Mouse (Mus musculus): ENCODE measurements around the gene Bcl2l14. TPM values are rescaled to one million over a fixed set of nuclear protein-coding genes. Genes with fewer than 3 reads are reported as not detected.

Gene Bcl2l14
- polyA plus RNA-seq, 1 experiment from 2014 or later = 2.7 TPM

DNA sequence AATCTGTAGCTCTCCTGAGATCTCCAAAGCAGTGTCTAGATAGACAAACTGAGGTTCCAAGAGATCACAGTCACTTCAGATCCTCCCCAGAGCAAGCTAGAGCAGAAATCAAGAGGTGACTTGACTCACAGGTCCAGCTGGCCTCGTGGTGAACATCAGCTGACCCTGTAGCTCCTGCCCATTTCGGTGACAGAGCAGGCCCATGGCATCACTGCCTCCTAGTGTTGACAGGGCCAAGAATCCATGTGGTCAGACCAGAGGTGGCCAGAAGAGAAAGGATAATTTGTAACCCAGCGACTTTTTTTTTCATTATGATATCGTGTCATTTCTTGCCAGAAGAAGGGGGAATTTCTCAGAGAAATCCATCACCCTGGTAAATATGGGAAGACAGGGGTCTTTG lies 30.2 kb upstream of the Bcl2l14 start:
- ATAC-seq = no peak
- Histone ChIP-seq H3K27ac (ENCODE audit: low read depth, low read length) (no peak overlapping the region), H3K4me3 (ENCODE audit: low read depth, low read length) (no peak overlapping the region), H3K9me3 (ENCODE audit: control insufficient read depth) (no peaks in the 10 kb centered on the region), H3K36me3 (ENCODE audit: control insufficient read depth, insufficient read depth) (no peaks in the 10 kb centered on the region), H3K9ac (ENCODE audit: low read depth, low read length) (no peak overlapping the region), H3K27me3 (replicated peaks; ENCODE audit: control insufficient read depth, insufficient read depth, low read length) (no peaks in the 10 kb centered on the region), H3K4me2 (replicated peaks; ENCODE audit: low read depth) (no peak overlapping the region), H3K4me1 (replicated peaks; ENCODE audit: control insufficient read depth, insufficient read depth, low read length) (no peaks in the 10 kb centered on the region)
- WGBS = 58% methylated on average over 4 of the region's 4 CpGs
- TF ChIP-seq CTCF (IDR thresholded peaks at IDR 0.05; ENCODE audit: low read depth) = peak; percentile 62

DNA sequence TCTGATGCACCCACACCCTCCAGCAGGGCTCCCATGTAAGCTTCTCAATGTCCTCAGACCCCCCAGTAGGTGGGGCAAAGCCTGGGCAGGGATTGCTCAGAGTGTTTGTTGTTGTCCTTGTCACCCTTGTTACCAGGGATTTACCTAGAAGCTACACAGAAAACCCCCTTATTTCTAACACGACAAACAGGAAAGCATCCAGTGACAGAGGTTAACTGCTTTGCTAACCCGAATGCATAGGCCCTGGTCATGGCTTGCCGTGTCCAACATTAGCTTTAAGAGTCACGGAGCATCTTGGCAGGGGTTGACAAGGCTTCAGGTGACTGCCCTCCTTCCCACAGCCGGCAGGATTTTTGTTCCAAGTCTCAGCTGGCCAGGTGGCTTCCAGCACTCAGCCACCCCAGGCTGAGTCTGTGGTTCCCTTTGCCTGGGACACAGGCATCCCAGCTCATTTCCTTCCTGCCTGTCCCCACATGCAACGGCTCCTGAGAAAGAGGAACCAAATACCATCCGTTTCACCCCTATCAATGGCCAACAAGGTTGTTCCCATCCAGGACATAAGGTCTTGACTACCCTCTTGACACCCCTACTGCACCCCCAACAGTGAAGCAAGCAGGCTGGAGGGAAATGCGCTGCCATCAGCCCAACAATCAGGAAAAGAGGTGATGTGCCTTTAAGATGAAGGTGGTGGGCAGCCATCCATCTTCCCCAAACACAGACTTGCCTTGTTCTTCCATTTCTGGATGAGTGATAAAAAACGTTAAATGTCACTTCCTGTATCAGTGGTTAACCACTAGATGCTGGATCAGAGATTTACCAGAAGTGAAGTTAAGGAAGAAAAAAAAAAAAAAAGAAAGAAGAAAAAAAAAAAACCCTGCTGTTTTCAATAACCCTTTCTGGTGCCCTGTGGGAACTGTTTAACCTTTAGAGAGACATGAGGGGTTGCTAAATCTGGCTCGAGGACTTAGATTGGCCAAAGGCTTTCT lies 29.5 kb upstream of the Bcl2l14 start:
- H3K4me3 ChIP-seq (ENCODE audit: low read depth, low read length) = no peak overlapping the region
- no peaks in the 10 kb centered on the region for H3K4me1 ChIP-seq (replicated peaks; ENCODE audit: control insufficient read depth, insufficient read depth, low read length)
- ATAC-seq = no peak
- H3K36me3 ChIP-seq (ENCODE audit: control insufficient read depth, insufficient read depth) = no peaks in the 10 kb centered on the region
- no peak overlapping the region for H3K9ac ChIP-seq (ENCODE audit: low read depth, low read length)
- 60% methylated on average over 10 of the region's 10 CpGs for WGBS
- no peak overlapping the region for H3K4me2 ChIP-seq (replicated peaks; ENCODE audit: low read depth)
- no peak overlapping the region; the same call in 1 of the 2 replicates for H3K27ac ChIP-seq (ENCODE audit: low read depth, low read length)
- no peaks in the 10 kb centered on the region for H3K9me3 ChIP-seq (ENCODE audit: control insufficient read depth)
- H3K27me3 ChIP-seq (replicated peaks; ENCODE audit: control insufficient read depth, insufficient read depth, low read length) = no peaks in the 10 kb centered on the region
- TF ChIP-seq CTCF (IDR thresholded peaks at IDR 0.05; ENCODE audit: low read depth) = no peak

DNA sequence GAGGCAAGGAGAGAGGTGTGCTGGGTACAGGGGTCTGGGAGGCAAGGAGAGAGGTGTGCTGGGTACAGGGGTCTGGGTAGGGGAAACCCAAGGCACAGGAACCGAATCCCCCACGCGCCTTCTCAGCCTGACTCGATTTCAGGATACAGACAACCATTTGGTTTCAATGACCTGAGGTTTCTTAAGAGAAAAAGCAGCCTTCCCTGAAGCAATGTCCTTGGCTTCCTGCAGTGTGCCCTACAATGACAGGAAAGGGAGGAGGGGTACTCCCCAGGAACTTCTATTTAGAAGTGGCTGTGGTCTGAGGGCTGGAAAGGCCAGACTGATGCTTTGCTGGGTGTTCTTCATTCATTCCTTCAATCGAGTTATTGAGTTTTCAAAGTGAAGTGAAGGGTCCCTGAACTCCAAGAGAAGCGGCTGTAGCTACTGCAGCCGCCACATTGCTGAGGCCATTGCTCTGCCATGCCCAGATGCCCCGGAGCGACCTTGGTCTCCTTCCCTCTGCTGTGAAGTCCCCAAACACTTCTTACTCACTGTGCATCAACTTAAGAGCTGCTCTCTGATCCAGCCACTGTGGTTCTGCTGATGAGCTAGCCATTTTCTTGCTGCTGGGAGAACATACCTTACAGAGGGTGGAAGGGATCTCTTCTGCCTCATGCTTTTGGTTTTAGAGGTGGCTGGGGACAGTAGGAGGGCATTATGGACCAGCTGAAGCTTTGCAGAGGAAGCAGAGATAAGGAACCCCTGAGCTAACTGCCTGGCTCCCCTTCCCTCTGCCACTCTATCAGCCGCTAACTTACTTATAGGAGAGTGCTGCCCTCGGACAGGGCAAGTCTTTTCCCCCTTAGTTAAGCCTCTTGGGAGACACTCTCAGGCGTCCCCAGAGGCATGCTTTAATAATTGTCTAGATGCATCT lies 28.5 kb upstream of the Bcl2l14 start:
- H3K4me1 ChIP-seq (replicated peaks; ENCODE audit: control insufficient read depth, insufficient read depth, low read length) = no peaks in the 10 kb centered on the region
- H3K4me3 ChIP-seq (ENCODE audit: low read depth, low read length) = no peak overlapping the region
- no peaks in the 10 kb centered on the region for H3K36me3 ChIP-seq (ENCODE audit: control insufficient read depth, insufficient read depth)
- no peak overlapping the region for H3K27ac ChIP-seq (ENCODE audit: low read depth, low read length)
- 76% methylated on average over 12 of the region's 12 CpGs for WGBS
- H3K27me3 ChIP-seq (replicated peaks; ENCODE audit: control insufficient read depth, insufficient read depth, low read length) = no peaks in the 10 kb centered on the region
- H3K9me3 ChIP-seq (ENCODE audit: control insufficient read depth) = no peaks in the 10 kb centered on the region
- no peak overlapping the region for H3K9ac ChIP-seq (ENCODE audit: low read depth, low read length)
- H3K4me2 ChIP-seq (replicated peaks; ENCODE audit: low read depth) = no peak overlapping the region
- no peak for ATAC-seq
- TF ChIP-seq CTCF (IDR thresholded peaks at IDR 0.05; ENCODE audit: low read depth) = no peak

DNA sequence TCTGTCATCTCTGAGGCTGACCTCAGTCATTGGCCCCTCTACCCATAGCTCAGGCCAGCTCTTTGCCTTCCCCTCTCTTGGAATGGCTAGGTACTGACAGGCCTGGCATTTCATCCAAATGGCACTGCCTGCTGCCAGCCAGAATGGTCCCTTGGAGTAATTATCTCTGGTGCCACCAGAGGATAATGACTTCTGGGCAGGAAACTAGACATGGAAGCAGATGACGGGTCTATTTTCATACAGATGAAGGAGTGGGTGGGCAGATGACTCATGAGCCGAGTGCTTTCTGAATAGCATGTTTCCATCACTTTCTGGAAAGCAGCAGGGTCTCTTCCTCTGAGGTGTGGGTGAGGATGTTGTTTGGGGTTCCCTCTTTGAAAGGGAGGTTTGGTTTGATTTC lies 23.2 kb upstream of the Bcl2l14 start:
- no peak overlapping the region for H3K4me2 ChIP-seq (replicated peaks; ENCODE audit: low read depth)
- H3K4me3 ChIP-seq (ENCODE audit: low read depth, low read length) = no peak overlapping the region
- no peaks in the 10 kb centered on the region for H3K36me3 ChIP-seq (ENCODE audit: control insufficient read depth, insufficient read depth)
- no peaks in the 10 kb centered on the region for H3K27me3 ChIP-seq (replicated peaks; ENCODE audit: control insufficient read depth, insufficient read depth, low read length)
- H3K27ac ChIP-seq (ENCODE audit: low read depth, low read length) = no peak overlapping the region
- no peak for TF ChIP-seq CTCF (IDR thresholded peaks at IDR 0.05; ENCODE audit: low read depth)
- H3K9ac ChIP-seq (ENCODE audit: low read depth, low read length) = no peak overlapping the region
- no peaks in the 10 kb centered on the region for H3K4me1 ChIP-seq (replicated peaks; ENCODE audit: control insufficient read depth, insufficient read depth, low read length)
- WGBS = 65% methylated on average over 2 of the region's 2 CpGs
- ATAC-seq = no peak
- no peaks in the 10 kb centered on the region for H3K9me3 ChIP-seq (ENCODE audit: control insufficient read depth)

DNA sequence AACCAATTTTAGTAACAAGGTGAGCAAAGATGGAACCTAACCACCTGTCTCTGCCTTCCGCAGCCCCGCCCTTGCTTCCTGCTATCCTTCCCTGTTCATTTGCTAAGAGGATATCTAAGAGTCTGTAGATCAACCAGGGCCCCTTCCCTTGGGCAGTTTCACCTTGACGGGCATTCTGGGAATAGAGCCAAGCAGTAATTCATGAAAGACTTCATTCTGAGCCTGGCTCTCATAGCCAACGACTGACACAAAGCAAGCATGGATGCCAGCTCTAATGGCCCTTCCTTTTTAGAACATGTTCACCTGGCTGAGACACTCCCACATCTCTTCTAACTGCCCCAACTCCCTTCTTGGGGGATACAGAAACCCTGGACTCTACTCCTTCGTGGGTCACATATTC lies 18.9 kb upstream of the Bcl2l14 start:
- H3K36me3 ChIP-seq (ENCODE audit: control insufficient read depth, insufficient read depth) = no peaks in the 10 kb centered on the region
- no peak for TF ChIP-seq CTCF (IDR thresholded peaks at IDR 0.05; ENCODE audit: low read depth)
- no peaks in the 10 kb centered on the region for H3K9me3 ChIP-seq (ENCODE audit: control insufficient read depth)
- no peak overlapping the region for H3K27ac ChIP-seq (ENCODE audit: low read depth, low read length)
- WGBS = 63% methylated on average over 5 of the region's 5 CpGs
- H3K27me3 ChIP-seq (replicated peaks; ENCODE audit: control insufficient read depth, insufficient read depth, low read length) = no peaks in the 10 kb centered on the region
- no peak for ATAC-seq
- no peaks in the 10 kb centered on the region for H3K4me1 ChIP-seq (replicated peaks; ENCODE audit: control insufficient read depth, insufficient read depth, low read length)
- H3K9ac ChIP-seq (ENCODE audit: low read depth, low read length) = no peak overlapping the region
- no peak overlapping the region for H3K4me3 ChIP-seq (ENCODE audit: low read depth, low read length)
- no peak overlapping the region for H3K4me2 ChIP-seq (replicated peaks; ENCODE audit: low read depth)

DNA sequence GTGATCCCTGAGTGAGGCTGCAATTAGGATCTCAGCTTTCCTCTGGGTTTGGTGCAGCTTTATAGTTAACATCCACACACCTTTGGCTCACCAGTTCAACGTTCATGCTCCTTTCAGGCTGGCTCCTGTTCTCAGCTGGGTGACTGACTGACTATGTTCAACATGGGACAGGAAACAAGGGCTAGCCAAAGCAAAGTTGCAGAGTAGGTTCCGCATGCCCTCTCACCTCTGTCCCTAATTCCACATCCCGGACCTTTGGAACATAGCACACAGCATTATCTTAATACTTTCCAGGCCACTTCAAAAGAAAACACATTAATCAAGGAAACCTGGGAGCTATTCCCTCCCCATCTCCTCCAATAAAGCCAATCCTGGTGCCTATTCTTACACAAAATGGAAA lies 18.3 kb upstream of the Bcl2l14 start:
- no peak for ATAC-seq
- WGBS = 69% methylated on average over 3 of the region's 3 CpGs
- no peaks in the 10 kb centered on the region for H3K4me1 ChIP-seq (replicated peaks; ENCODE audit: control insufficient read depth, insufficient read depth, low read length)
- H3K27me3 ChIP-seq (replicated peaks; ENCODE audit: control insufficient read depth, insufficient read depth, low read length) = no peaks in the 10 kb centered on the region
- H3K4me2 ChIP-seq (replicated peaks; ENCODE audit: low read depth) = no peak overlapping the region
- no peak overlapping the region for H3K27ac ChIP-seq (ENCODE audit: low read depth, low read length)
- H3K9me3 ChIP-seq (ENCODE audit: control insufficient read depth) = no peaks in the 10 kb centered on the region
- H3K4me3 ChIP-seq (ENCODE audit: low read depth, low read length) = no peak overlapping the region
- no peak for TF ChIP-seq CTCF (IDR thresholded peaks at IDR 0.05; ENCODE audit: low read depth)
- H3K9ac ChIP-seq (ENCODE audit: low read depth, low read length) = no peak overlapping the region
- no peaks in the 10 kb centered on the region for H3K36me3 ChIP-seq (ENCODE audit: control insufficient read depth, insufficient read depth)

Data from intestine, postnatal 0 days (tissue).